Mouse (Mus musculus): ENCODE data around the gene Poll. TPM values are rescaled to one million over a fixed set of nuclear protein-coding genes. Genes with fewer than 3 reads are reported as not detected.

The Poll gene
- polyA plus RNA-seq (2015; fragmentation: Nextera tagmentation; extraction: Ambion mirVana) = 9.5 and 13.8 TPM in 2 replicates

GRCm38 (mm10) chr19:45560153-45560890 lies at the start of gene Poll, which contains the start of gene Gm17018:
Gene Poll (minus strand): TSS chr19:45560531.
Gene Gm17018 (plus strand): TSS chr19:45560615.

Other genes with a start within 250 kb of the Poll start
- gene Btrc, start 196.8 kb downstream of the Poll start, polyA plus RNA-seq (2015; fragmentation: Nextera tagmentation; extraction: Ambion mirVana) = 23.7 and 36.0 TPM in 2 replicates
- 39.9 and 45.5 TPM in 2 replicates for gene Gm17018, start 84 bp upstream of the Poll start, polyA plus RNA-seq (2015; fragmentation: Nextera tagmentation; extraction: Ambion mirVana)
- 4.5 and 5.0 TPM in 2 replicates for gene Fbxw4, start 99.8 kb upstream of the Poll start, polyA plus RNA-seq (2015; fragmentation: Nextera tagmentation; extraction: Ambion mirVana)
- 0.28 and 3.5 TPM in 2 replicates for gene Fgf8, start 182.4 kb upstream of the Poll start, polyA plus RNA-seq (2015; fragmentation: Nextera tagmentation; extraction: Ambion mirVana)
- 15.0 and 18.1 TPM in 2 replicates for gene Npm3, start 189.1 kb upstream of the Poll start, polyA plus RNA-seq (2015; fragmentation: Nextera tagmentation; extraction: Ambion mirVana)
- gene Mgea5, start 223.3 kb upstream of the Poll start, polyA plus RNA-seq (2015; fragmentation: Nextera tagmentation; extraction: Ambion mirVana) = 29.3 and 36.2 TPM in 2 replicates